Mouse (Mus musculus): ENCODE data around the gene Zfp276.

- TF ChIP-seq EP300 (IDR thresholded peaks at IDR 0.05; ENCODE audit: low read depth) = no peak
- TF ChIP-seq CTCF (IDR thresholded peaks at IDR 0.05; ENCODE audit: low read depth) = no peak
Observed at GRCm38 (mm10) chr8:123211876-123212275, 42.1 kb upstream of the Zfp276 start.

All from liver, postnatal 0 days (tissue).